Mouse (Mus musculus) thymus, adult 2 months (tissue): ENCODE data around the gene Rbfox2.

ENCODE experiments used
- CTCF ChIP-seq: fragments of 200-500 bp; IDR thresholded peaks from 2 replicates; pipeline ENCODE4 v1.5.1; 2012; ENCODE audit warnings: mild to moderate bottlenecking, control low read depth, low read length, moderate library complexity, borderline replicate concordance; ENCODE audit not compliant: control insufficient read depth, poor library complexity, insufficient read depth; ENCODE audit errors: extremely low read depth
- POLR2A ChIP-seq: fragments of 200-500 bp; IDR thresholded peaks from 2 replicates; pipeline ENCODE4 v1.6.1; 2012; ENCODE audit warnings: mild to moderate bottlenecking, low read length, control low read depth, moderate library complexity; ENCODE audit not compliant: control insufficient read depth, poor library complexity, insufficient read depth; ENCODE audit errors: extremely low read depth

DNA sequence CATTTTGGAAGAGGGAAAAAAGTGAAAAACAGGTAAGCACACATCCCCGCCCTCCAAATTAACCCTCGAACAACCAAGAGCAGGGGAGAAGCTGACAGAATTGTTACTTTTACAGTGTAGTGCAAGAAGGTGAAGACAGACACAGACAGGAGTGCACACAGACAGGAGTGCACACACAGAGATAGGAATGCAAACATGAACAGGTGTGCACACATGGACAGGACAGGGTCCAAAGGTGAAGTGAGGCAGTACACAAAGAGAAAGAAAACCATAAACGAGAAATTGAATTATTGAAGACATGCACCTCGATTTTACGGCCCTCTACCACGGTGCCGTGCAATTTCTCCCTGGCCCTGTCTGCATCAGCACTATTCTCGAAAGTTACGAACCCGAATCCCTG is 201.5 kb downstream of the Rbfox2 start:
- TF ChIP-seq POLR2A (no peak), CTCF (no peak)
